Mouse (Mus musculus): ENCODE measurements around the gene Atp10a.

- TF ChIP-seq EP300 (IDR thresholded peaks at IDR 0.05; ENCODE audit: low read depth) = no peak
- no peak for TF ChIP-seq CTCF (IDR thresholded peaks at IDR 0.05; ENCODE audit: low read depth)
Observed at GRCm38 (mm10) chr7:58733490-58733901, 77.5 kb downstream of the Atp10a start.

All from liver, embryonic 14.5 days (tissue).